Mouse (Mus musculus): ENCODE measurements around the gene Arrdc2.

Arrdc2 gene

GRCm38 (mm10) chr8:70864712-70865221 is 25.2 kb upstream of the Arrdc2 start:
- DNase-seq (ENCODE audit: low spot score in 2 of 2), result no peak

- DNase-seq (ENCODE audit: low spot score in 2 of 2), result no peak
These were observed 24.6 kb upstream of the Arrdc2 start for GRCm38 (mm10) chr8:70863956-70864711.

- DNase-seq (ENCODE audit: low spot score in 2 of 2), result no peak
These were observed 23.5 kb upstream of the Arrdc2 start, which contains the start of gene Kcnn1 for GRCm38 (mm10) chr8:70862824-70863641. Gene Kcnn1 (minus strand): TSS chr8:70863258.

- DNase-seq (ENCODE audit: low spot score in 2 of 2), result no peak
These were observed 18.0 kb upstream of the Arrdc2 start for GRCm38 (mm10) chr8:70857516-70857915.

GRCm38 (mm10) chr8:70856541-70857197 is 17.1 kb upstream of the Arrdc2 start:
- DNase-seq (ENCODE audit: low spot score in 2 of 2), result peak; percentile 68 to 81

GRCm38 (mm10) chr8:70856028-70856427 is 16.5 kb upstream of the Arrdc2 start:
- DNase-seq (ENCODE audit: low spot score in 2 of 2), result no peak

GRCm38 (mm10) chr8:70853863-70854262 is 14.3 kb upstream of the Arrdc2 start:
- DNase-seq (ENCODE audit: low spot score in 2 of 2), result no peak

GRCm38 (mm10) chr8:70852595-70853231 is 13.2 kb upstream of the Arrdc2 start:
- no peak for DNase-seq (ENCODE audit: low spot score in 2 of 2)

GRCm38 (mm10) chr8:70851837-70852236 is 12.3 kb upstream of the Arrdc2 start:
- DNase-seq (ENCODE audit: low spot score in 2 of 2), result no peak

- no peak for DNase-seq (ENCODE audit: low spot score in 2 of 2)
These were observed 11.4 kb upstream of the Arrdc2 start for GRCm38 (mm10) chr8:70850947-70851346.

GRCm38 (mm10) chr8:70850132-70850845 is 10.8 kb upstream of the Arrdc2 start:
- DNase-seq (ENCODE audit: low spot score in 2 of 2), result no peak

- DNase-seq (ENCODE audit: low spot score in 2 of 2), result no peak
These were observed 9.9 kb upstream of the Arrdc2 start for GRCm38 (mm10) chr8:70849333-70849990.

- DNase-seq (ENCODE audit: low spot score in 2 of 2), result no peak
These were observed 7.0 kb upstream of the Arrdc2 start for GRCm38 (mm10) chr8:70846371-70847154.

- no peak for DNase-seq (ENCODE audit: low spot score in 2 of 2)
These were observed 5.6 kb upstream of the Arrdc2 start for GRCm38 (mm10) chr8:70845108-70845507.

GRCm38 (mm10) chr8:70844523-70844922 is 5.0 kb upstream of the Arrdc2 start:
- peak; percentile 84 to 87 for DNase-seq (ENCODE audit: low spot score in 2 of 2)

- no peak for DNase-seq (ENCODE audit: low spot score in 2 of 2)
These were observed 4.4 kb upstream of the Arrdc2 start for GRCm38 (mm10) chr8:70843941-70844340.

GRCm38 (mm10) chr8:70843214-70843773 is 3.8 kb upstream of the Arrdc2 start:
- DNase-seq (ENCODE audit: low spot score in 2 of 2), result no peak

- no peak for DNase-seq (ENCODE audit: low spot score in 2 of 2)
These were observed 3.0 kb upstream of the Arrdc2 start for GRCm38 (mm10) chr8:70842484-70842883.

All from frontal cortex, postnatal 36 days (tissue).